Mouse (Mus musculus) heart, embryonic 14.5 days (tissue): Measurements from ENCODE around the gene Slc45a1. TPM values are rescaled to one million over a fixed set of nuclear protein-coding genes. Genes with fewer than 3 reads are reported as not detected.

ENCODE experiments used
- ATAC-seq: fragments of 200-750 bp; cut with Nextera tagmentation; 2 replicates; pipeline ENCODE4 v1.8.0; 2017; ENCODE audit warnings: low read depth, moderate TSS enrichment; ENCODE audit not compliant: insufficient number of reproducible peaks, insufficient read depth, low FRiP score
- H3K27ac ChIP-seq, 2 experiments: fragments of 200-500 bp in 1 of 2; fragments of 300-500 bp in 1 of 2; sonication (generic) in 1 of 2; replicated peaks in 1 of 2; 2 replicates each; pipeline ENCODE4 v1.5.1; 2012 to 2014; ENCODE audit warnings: low read depth in 2 of 2, low read length in 2 of 2, control low read depth in 1 of 2, mild to moderate bottlenecking in 1 of 2, mixed read lengths in 1 of 2; ENCODE audit not compliant: control insufficient read depth in 1 of 2, insufficient read depth in 1 of 2
- H3K27me3 ChIP-seq: fragments of 300-500 bp; sonication (generic); 2 replicates; pipeline ENCODE4 v1.6.1; 2014; ENCODE audit warnings: mild to moderate bottlenecking, low read length, control low read depth; ENCODE audit not compliant: control insufficient read depth, insufficient read depth
- H3K36me3 ChIP-seq: fragments of 300-500 bp; sonication (generic); 2 replicates; pipeline ENCODE4 v1.6.1; 2014; ENCODE audit warnings: mild to moderate bottlenecking, control low read depth, low read length, mixed read lengths; ENCODE audit not compliant: control insufficient read depth, insufficient read depth
- H3K4me1 ChIP-seq, 2 experiments: fragments of 200-500 bp in 1 of 2; fragments of 300-500 bp in 1 of 2; sonication (generic) in 1 of 2; 2 replicates each; pipeline ENCODE4 v1.6.1; 2012 to 2014; ENCODE audit warnings: low read length in 2 of 2, control low read depth in 1 of 2, mixed read lengths in 1 of 2; ENCODE audit not compliant: control insufficient read depth in 2 of 2, insufficient read depth in 2 of 2
- H3K4me2 ChIP-seq: fragments of 300-500 bp; sonication (generic); 2 replicates; pipeline ENCODE4 v1.6.1; 2014; ENCODE audit warnings: mild to moderate bottlenecking, low read length
- H3K4me3 ChIP-seq, 2 experiments: fragments of 200-500 bp in 1 of 2; fragments of 300-500 bp in 1 of 2; sonication (generic) in 1 of 2; 2 replicates each; pipeline ENCODE4 v1.5.1; 2012 to 2014; ENCODE audit warnings: low read length in 2 of 2, mild to moderate bottlenecking in 2 of 2, control low read depth in 1 of 2, low read depth in 1 of 2, moderate library complexity in 1 of 2; ENCODE audit not compliant: control insufficient read depth in 1 of 2, insufficient read depth in 1 of 2
- H3K9ac ChIP-seq: fragments of 300-500 bp; sonication (generic); 2 replicates; pipeline ENCODE4 v1.6.1; 2014; ENCODE audit warnings: mild to moderate bottlenecking, low read length
- H3K9me3 ChIP-seq: fragments of 300-500 bp; sonication (generic); 2 replicates; pipeline ENCODE4 v1.6.1; 2016; ENCODE audit warnings: low read length, control low read depth; ENCODE audit not compliant: control insufficient read depth
- WGBS: fragments of 180-500 bp; shearing (Covaris S2); extraction: QIAGEN DNeasy Blood & Tissue Kit; methylation state at CpG from one replicate; pipeline ENCODE4 v1.1.7; 2014; 5-methylcytosine and 5-hydroxymethylcytosine counted together
- polyA plus RNA-seq: library from polyadenylated mRNA; unstranded; fragments of >200 nt; fragmentation: Nextera tagmentation; extraction: Ambion mirVana; gene quantifications from 2 replicates; pipeline ENCODE4 v1.2.1, GENCODE M21; 2014

The Slc45a1 gene
- polyA plus RNA-seq, result 0.05 TPM in 1 of 2 replicates, not detected in the other

DNA sequence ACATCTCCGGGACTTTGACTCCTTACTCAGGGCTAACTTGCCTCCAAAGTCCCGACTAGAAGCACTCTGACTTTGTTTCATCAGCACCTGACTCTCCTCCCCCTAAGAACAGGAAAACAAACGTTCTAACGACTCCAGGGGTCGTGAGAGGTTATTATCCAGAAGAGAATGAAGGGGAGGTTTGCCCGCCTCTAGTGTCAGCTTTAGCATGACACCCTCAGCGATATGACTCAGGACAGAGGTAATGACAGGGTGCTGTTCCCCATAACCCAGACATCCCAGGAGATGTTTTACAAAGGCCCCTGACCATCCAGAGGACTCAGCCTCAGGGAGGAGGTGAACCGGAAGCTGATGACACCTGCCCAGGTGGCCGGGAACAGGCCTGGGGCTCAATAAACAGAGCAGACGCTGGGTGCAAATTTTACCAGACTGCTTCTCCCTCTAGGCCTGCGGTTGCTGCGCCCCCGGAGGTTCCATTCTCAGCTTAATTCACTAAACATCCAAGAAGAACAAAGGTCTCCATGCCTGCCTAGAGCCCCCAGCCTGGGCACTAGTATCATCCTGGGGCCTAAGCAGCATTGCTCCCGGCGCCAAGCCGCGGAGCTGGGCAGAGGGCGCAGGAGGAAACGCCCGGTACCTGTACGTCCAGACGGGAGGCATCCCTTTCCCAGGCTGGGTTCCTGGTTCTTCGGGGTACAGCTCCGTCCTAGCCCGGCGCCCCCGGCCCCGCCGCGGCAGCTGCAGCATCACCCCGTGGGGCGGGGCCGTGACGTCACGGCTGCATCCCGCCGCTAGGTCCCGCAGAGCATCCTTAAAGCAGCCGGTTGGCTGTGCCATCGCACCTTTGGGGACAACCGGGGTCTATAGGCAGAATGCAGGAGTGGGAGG lies at the start of gene Slc45a1:
Gene Slc45a1, minus strand, starts transcription at position 785 of the 888 bp plus-strand sequence.
- Histone ChIP-seq H3K27ac (no peak within 1 kb of the TSS), H3K4me1 (peaks cover 0 to 3% of the 10 kb centered on the region in 2 experiments; a peak in 1 of 4 replicates), H3K4me3 (peak within 1 kb of the TSS in 1 of 2 experiments; percentile 1; a peak in 2 of 4 replicates), H3K36me3 (no peaks in the 10 kb centered on the region), H3K4me2 (no peak within 1 kb of the TSS), H3K9ac (no peak within 1 kb of the TSS; the same call in 1 of the 2 replicates), H3K9me3 (0 out of 2 replicates have a peak, but pooled peaks cover 2% of the 10 kb centered on the region), H3K27me3 (peaks cover 34% of the 10 kb centered on the region)
- WGBS, result 7% methylated on average over 41 of the region's 41 CpGs
- ATAC-seq, result no peak

DNA sequence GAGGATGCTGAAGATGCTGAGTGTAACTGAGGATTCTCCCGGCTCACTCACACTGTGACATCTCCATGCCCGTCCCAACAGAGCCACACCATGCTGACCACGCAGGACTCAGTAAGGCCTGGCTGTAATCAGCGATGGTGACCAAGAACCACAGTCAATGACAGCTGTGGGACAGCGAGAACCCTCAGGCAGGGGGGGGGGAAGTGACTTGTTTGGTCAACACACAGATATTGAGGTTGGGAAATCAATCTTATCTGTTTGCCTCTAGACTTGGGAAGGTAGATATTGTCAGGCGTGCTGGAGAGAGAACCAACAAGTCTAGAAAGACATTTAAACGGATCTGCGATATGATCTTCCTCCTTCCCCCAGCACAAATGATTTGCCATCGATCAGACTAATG lies 48.9 kb upstream of the Slc45a1 start:
- no peak overlapping the region for H3K4me3 ChIP-seq
- no peaks in the 10 kb centered on the region for H3K27me3 ChIP-seq
- ATAC-seq, result no peak
- H3K36me3 ChIP-seq, result no peaks in the 10 kb centered on the region
- no peaks in the 10 kb centered on the region for H3K4me1 ChIP-seq
- 86% methylated on average over 9 of the region's 9 CpGs for WGBS
- no peak overlapping the region for H3K9ac ChIP-seq
- H3K9me3 ChIP-seq, result 0 out of 2 replicates have a peak, but pooled peaks cover 5% of the 10 kb centered on the region
- H3K27ac ChIP-seq, result no peak overlapping the region
- H3K4me2 ChIP-seq, result no peak overlapping the region

DNA sequence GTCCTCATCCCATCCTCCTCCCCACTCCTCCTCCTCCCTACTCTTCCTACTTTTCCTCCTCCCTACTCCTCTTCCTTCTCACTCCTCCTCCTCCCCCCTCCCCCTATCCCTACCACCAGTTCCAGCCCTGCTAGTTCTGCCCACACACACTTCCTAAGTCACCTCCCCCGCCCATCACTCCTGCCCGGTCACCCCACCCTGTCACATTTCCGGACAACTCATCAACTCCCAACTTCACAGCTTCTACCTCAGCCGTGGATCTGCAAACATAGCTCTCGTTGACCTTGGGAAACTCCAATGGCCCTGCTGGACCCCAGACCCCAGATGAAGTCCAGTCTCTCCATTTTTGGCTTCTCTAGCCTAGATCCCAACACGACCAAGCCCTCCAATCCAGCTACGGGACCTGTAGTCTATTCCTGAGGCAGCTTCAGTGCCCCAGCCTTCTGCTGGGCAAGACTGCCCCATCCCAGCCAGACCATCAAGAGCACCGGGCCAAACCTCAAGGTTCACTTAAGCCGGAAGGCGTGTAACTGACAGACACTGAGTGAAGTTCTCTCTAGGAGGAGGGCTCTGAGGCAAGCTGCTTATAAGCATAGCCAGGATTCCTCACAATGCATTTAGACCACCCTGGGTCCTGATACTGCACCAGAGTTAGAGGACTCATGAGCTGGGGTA lies 42.6 kb upstream of the Slc45a1 start:
- no peaks in the 10 kb centered on the region for H3K27me3 ChIP-seq
- ATAC-seq, result no peak
- H3K36me3 ChIP-seq, result no peaks in the 10 kb centered on the region
- no peak overlapping the region for H3K27ac ChIP-seq
- peaks cover 0 to 7% of the 10 kb centered on the region in 2 experiments; a peak in 2 of 4 replicates for H3K4me1 ChIP-seq
- 52% methylated on average over 10 of the region's 10 CpGs for WGBS
- H3K9ac ChIP-seq, result no peak overlapping the region
- H3K4me2 ChIP-seq, result no peak overlapping the region
- H3K9me3 ChIP-seq, result no peaks in the 10 kb centered on the region
- no peak overlapping the region for H3K4me3 ChIP-seq

DNA sequence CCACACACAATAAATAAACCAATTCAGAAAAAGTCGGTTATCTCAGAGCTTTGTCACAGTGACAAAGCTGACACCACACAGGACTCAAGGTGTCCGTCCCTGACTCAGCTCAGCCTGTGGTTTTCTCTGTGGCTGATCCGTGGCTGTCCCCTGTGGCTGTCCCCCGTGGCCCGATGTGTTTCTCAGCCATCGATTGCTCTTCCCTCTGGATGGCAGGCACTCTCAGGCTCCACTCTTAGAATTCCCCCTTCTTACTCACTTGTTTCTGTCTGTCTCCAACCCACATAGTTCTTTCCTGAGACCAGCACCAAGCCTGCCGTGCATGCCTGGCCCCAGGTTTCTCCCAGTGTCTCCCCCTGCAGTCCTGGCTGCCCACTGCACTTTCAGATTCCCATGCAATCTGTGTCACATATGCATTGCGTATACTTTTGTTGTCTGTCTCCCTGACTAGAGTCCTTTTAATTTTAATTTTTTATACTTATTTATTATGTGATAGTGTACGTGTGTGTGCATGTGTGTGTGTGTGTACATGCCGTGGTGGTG lies 41.0 kb upstream of the Slc45a1 start:
- H3K9ac ChIP-seq, result no peak overlapping the region
- H3K4me1 ChIP-seq, result peaks cover 0 to 7% of the 10 kb centered on the region in 2 experiments; a peak in 2 of 4 replicates
- no peaks in the 10 kb centered on the region for H3K36me3 ChIP-seq
- no peak for ATAC-seq
- WGBS, result 65% methylated on average over 10 of the region's 10 CpGs
- H3K27ac ChIP-seq, result no peak overlapping the region
- H3K4me3 ChIP-seq, result no peak overlapping the region
- no peaks in the 10 kb centered on the region for H3K27me3 ChIP-seq
- H3K9me3 ChIP-seq, result no peaks in the 10 kb centered on the region
- no peak overlapping the region for H3K4me2 ChIP-seq

DNA sequence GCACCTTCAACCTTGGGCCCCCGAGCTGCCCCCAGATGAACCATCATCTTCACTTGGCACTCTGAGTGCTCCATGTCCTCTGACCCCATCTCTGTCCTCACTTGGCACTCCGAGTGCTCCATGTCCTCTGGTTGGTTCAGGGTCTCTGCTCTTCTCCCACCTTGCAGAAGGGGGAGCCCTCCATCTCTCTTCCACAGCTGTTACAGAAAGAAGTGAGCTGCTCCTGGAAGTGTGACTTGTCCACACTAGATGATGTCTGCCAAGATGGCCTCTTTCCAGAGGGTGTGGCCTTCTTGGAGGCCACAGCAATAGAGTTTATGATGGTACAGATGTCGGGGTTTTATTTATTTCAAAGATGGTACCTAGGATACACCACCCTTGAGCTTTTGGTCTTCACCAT lies 38.8 kb upstream of the Slc45a1 start:
- Histone ChIP-seq H3K4me1 (peaks cover 0 to 11% of the 10 kb centered on the region in 2 experiments; a peak in 2 of 4 replicates), H3K9ac (no peak overlapping the region), H3K27ac (no peak overlapping the region), H3K9me3 (no peaks in the 10 kb centered on the region), H3K4me3 (no peak overlapping the region), H3K27me3 (no peaks in the 10 kb centered on the region), H3K36me3 (no peaks in the 10 kb centered on the region), H3K4me2 (no peak overlapping the region)
- no peak for ATAC-seq
- 68% methylated on average over 3 of the region's 3 CpGs for WGBS

DNA sequence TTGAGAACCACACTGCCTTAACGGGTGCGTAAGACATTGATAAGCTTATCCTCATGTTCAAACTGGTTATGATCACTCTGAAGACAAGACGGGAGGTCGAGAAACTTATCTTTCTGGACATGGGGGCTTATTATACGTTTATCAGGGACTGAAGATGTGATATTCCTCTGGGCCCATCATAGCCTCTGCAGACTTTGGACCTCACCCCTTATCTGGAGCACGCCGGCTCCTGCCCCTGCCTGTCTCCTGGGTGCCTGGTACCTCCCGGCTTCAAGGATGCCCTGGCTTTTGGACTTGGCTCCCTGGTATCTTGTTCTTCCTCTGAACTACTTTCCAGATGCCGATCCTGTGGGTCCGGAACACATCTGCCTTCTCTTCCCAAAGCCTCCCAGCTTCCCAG lies 37.6 kb upstream of the Slc45a1 start:
- no peak overlapping the region for H3K27ac ChIP-seq
- no peaks in the 10 kb centered on the region for H3K9me3 ChIP-seq
- H3K4me3 ChIP-seq, result no peak overlapping the region
- no peaks in the 10 kb centered on the region for H3K27me3 ChIP-seq
- no peak overlapping the region for H3K9ac ChIP-seq
- no peak overlapping the region for H3K4me2 ChIP-seq
- WGBS, result 70% methylated on average over 10 of the region's 10 CpGs
- no peaks in the 10 kb centered on the region for H3K36me3 ChIP-seq
- H3K4me1 ChIP-seq, result peaks cover 0 to 14% of the 10 kb centered on the region in 2 experiments; a peak in 2 of 4 replicates
- ATAC-seq, result no peak

DNA sequence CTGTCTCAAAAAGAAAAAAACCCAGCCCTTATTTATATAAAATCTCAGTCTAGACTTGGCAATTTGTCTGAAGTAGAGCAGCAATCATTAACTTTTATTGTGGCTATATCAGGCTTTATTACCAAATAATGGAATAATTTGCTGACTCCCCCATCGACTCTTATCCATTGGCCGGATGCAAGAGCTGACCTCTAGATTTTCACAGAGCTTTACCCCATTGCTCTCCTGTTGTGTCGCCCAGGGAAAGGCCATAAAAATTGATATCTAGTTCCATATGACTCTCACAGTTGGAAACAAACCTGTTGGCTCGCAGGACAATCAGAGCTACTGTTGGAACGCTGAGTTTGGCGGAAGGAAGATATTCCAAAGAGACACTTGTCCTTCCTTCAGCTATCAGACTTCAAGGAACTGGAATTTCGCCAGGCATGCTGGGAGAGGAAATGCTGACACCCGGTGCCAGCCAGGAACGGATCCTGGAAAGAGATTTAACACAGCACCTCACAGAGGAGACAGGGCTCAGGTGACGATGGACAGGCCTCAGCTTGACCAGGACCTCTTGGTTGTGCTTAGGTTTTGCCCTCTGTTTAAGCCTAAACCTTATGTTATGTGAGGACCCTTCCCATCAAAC lies 35.3 kb upstream of the Slc45a1 start:
- Histone ChIP-seq H3K4me2 (no peak overlapping the region), H3K27me3 (no peaks in the 10 kb centered on the region), H3K36me3 (no peaks in the 10 kb centered on the region), H3K9me3 (no peaks in the 10 kb centered on the region), H3K9ac (no peak overlapping the region), H3K4me3 (no peak overlapping the region), H3K4me1 (peaks cover 0 to 14% of the 10 kb centered on the region in 2 experiments; a peak in 2 of 4 replicates), H3K27ac (no peak overlapping the region)
- 49% methylated on average over 10 of the region's 10 CpGs for WGBS
- no peak for ATAC-seq
